Mouse (Mus musculus) liver, embryonic 15.5 days (tissue): ENCODE data around the gene Zfp423. TPM values are rescaled to one million over a fixed set of nuclear protein-coding genes. Genes with fewer than 3 reads are reported as not detected.

Experiments
- ATAC-seq: fragments of 200-750 bp; cut with Nextera tagmentation; 2 replicates; pipeline ENCODE4 v1.8.0; 2017; ENCODE audit warnings: moderate number of reproducible peaks, mild to moderate bottlenecking, moderate library complexity; ENCODE audit not compliant: insufficient read depth
- H3K27ac ChIP-seq: fragments of 300-500 bp; sonication (generic); replicated peaks from 2 replicates; pipeline ENCODE4 v1.5.1; 2015; ENCODE audit warnings: mild to moderate bottlenecking, inconsistent platforms
- H3K27me3 ChIP-seq: fragments of 300-500 bp; sonication (generic); 2 replicates; pipeline ENCODE4 v1.6.1; 2015; ENCODE audit warnings: mild to moderate bottlenecking, inconsistent platforms
- H3K36me3 ChIP-seq: fragments of 300-500 bp; sonication (generic); replicated peaks from 2 replicates; pipeline ENCODE4 v1.6.1; 2015; ENCODE audit warnings: moderate library complexity, mild to moderate bottlenecking, inconsistent platforms
- H3K4me1 ChIP-seq: fragments of 300-500 bp; sonication (generic); replicated peaks from 2 replicates; pipeline ENCODE4 v1.6.1; 2015; ENCODE audit warnings: inconsistent platforms
- H3K4me2 ChIP-seq: fragments of 300-500 bp; sonication (generic); 2 replicates; pipeline ENCODE4 v1.6.1; 2015; ENCODE audit warnings: moderate library complexity, mild to moderate bottlenecking, inconsistent platforms
- H3K4me3 ChIP-seq: fragments of 300-500 bp; sonication (generic); replicated peaks from 2 replicates; pipeline ENCODE4 v1.5.1; 2015; ENCODE audit warnings: mild to moderate bottlenecking, inconsistent platforms
- H3K9ac ChIP-seq: fragments of 300-500 bp; sonication (generic); 2 replicates; pipeline ENCODE4 v1.6.1; 2015; ENCODE audit warnings: moderate library complexity, mild to moderate bottlenecking, inconsistent platforms
- H3K9me3 ChIP-seq: fragments of 300-500 bp; sonication (generic); replicated peaks from 2 replicates; pipeline ENCODE4 v1.6.1; 2016; ENCODE audit warnings: inconsistent platforms
- WGBS: fragments of 180-500 bp; shearing (Covaris S2); methylation state at CpG from one replicate; pipeline ENCODE4 v1.1.7; 2015; ENCODE audit warnings: mixed read lengths; ENCODE audit not compliant: insufficient replicate concordance; 5-methylcytosine and 5-hydroxymethylcytosine counted together
- polyA plus RNA-seq: library from polyadenylated mRNA; unstranded; fragments of >200 nt; fragmentation: Nextera tagmentation; extraction: Ambion mirVana; gene quantifications from 2 replicates; pipeline ENCODE4 v1.2.1, GENCODE M21; 2015

The Zfp423 gene
- polyA plus RNA-seq, 1 experiment from 2014 or later: 0.30 TPM

DNA sequence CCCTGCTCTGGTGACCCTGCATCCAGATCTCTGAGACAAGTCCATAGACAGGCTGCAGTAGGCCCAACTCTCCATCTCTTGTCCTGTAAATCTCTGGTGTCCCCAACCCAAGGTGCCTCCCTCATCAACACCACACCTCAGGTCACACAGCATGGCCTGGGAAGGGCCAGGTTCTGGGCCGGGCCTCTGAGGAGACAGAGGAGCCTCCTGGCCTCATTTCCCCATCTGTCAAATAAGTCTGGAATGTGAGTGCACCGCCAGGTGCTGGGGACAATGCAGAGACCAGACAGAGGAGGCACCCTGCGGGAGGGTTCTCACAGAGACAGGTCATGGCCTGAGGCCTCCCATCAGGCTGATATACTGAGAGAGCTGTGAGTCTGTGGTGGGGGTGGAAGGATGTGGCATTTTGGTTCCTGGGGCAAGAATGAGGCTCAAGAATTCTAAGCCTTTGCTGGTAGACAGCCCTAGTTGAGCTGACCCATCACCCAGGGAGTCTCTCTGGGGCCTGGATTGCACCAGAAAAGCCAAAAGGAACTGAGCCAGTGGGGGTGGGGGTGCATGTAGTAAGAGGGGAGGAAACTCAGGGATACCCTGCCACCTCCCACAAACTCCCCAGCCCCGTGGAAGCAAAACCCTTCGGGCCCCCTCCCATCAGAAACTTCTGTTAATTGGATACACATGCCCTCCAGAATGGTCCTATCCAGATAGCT lies 15.0 kb downstream of the Zfp423 start:
- Histone ChIP-seq H3K36me3 (no peaks in the 10 kb centered on the region), H3K9ac (no peak overlapping the region), H3K4me2 (0 out of 2 replicates have a peak overlapping the region, but pooled peaks have one; percentile 63), H3K9me3 (no peaks in the 10 kb centered on the region), H3K4me3 (no peak overlapping the region), H3K27me3 (peaks cover 15% of the 10 kb centered on the region), H3K27ac (no peak overlapping the region), H3K4me1 (no peaks in the 10 kb centered on the region)
- WGBS: 40% methylated on average over 5 of the region's 5 CpGs
- ATAC-seq: no peak

GRCm38 (mm10) chr8:87943651-87944091 lies 15.7 kb downstream of the Zfp423 start:
- H3K27me3 ChIP-seq: peaks cover 20% of the 10 kb centered on the region
- H3K4me3 ChIP-seq: peak overlapping the region; percentile 36
- H3K27ac ChIP-seq: no peak overlapping the region
- no peak for ATAC-seq
- H3K9ac ChIP-seq: no peak overlapping the region
- no peaks in the 10 kb centered on the region for H3K9me3 ChIP-seq
- H3K4me2 ChIP-seq: peak overlapping the region; percentile 63
- H3K4me1 ChIP-seq: no peaks in the 10 kb centered on the region
- no peaks in the 10 kb centered on the region for H3K36me3 ChIP-seq
- 3% methylated on average over 40 of the region's 42 CpGs for WGBS

DNA sequence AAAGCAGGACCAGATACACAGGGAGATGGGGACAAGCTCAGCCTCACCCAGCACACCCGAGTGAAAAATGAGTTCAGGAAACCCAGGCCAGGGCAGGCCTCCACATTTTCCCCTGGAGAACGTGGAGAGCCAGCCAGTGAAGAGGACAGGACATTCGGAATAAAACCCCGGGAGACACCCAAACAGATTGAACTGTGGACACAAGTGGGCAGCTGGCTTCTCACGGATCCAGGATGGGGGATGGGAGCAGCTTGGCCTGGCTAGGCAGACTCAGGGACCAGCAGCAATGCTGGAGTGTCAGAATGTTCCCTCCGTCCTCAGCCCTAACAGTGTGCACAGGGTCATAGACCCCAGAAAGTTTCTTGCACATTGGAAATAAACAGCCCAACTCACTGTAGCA lies 18.7 kb downstream of the Zfp423 start:
- Histone ChIP-seq H3K36me3 (no peaks in the 10 kb centered on the region), H3K4me3 (no peak overlapping the region), H3K4me1 (no peaks in the 10 kb centered on the region), H3K27ac (no peak overlapping the region), H3K9ac (no peak overlapping the region), H3K4me2 (no peak overlapping the region), H3K27me3 (peaks cover 25% of the 10 kb centered on the region), H3K9me3 (no peaks in the 10 kb centered on the region)
- 37% methylated on average over 6 of the region's 6 CpGs for WGBS
- ATAC-seq: no peak

GRCm38 (mm10) chr8:87939308-87939936 lies 20.0 kb downstream of the Zfp423 start:
- no peak overlapping the region for H3K27ac ChIP-seq
- H3K27me3 ChIP-seq: peaks cover 22% of the 10 kb centered on the region
- H3K36me3 ChIP-seq: no peaks in the 10 kb centered on the region
- H3K4me1 ChIP-seq: no peaks in the 10 kb centered on the region
- WGBS: 15% methylated on average over 8 of the region's 8 CpGs
- H3K9ac ChIP-seq: no peak overlapping the region
- ATAC-seq: no peak
- H3K9me3 ChIP-seq: no peaks in the 10 kb centered on the region
- H3K4me2 ChIP-seq: no peak overlapping the region
- H3K4me3 ChIP-seq: no peak overlapping the region

GRCm38 (mm10) chr8:87938351-87939232 lies 20.8 kb downstream of the Zfp423 start:
- H3K4me2 ChIP-seq: peak overlapping the region; percentile 13; the same call in 1 of the 2 replicates
- H3K9me3 ChIP-seq: no peaks in the 10 kb centered on the region
- no peak overlapping the region for H3K4me3 ChIP-seq
- WGBS: 6% methylated on average over 20 of the region's 20 CpGs
- no peaks in the 10 kb centered on the region for H3K36me3 ChIP-seq
- H3K4me1 ChIP-seq: no peaks in the 10 kb centered on the region
- no peak overlapping the region for H3K27ac ChIP-seq
- peaks cover 14% of the 10 kb centered on the region for H3K27me3 ChIP-seq
- no peak overlapping the region for H3K9ac ChIP-seq
- 0 out of 2 replicates have a peak, but pooled peaks have one; percentile 37 for ATAC-seq

DNA sequence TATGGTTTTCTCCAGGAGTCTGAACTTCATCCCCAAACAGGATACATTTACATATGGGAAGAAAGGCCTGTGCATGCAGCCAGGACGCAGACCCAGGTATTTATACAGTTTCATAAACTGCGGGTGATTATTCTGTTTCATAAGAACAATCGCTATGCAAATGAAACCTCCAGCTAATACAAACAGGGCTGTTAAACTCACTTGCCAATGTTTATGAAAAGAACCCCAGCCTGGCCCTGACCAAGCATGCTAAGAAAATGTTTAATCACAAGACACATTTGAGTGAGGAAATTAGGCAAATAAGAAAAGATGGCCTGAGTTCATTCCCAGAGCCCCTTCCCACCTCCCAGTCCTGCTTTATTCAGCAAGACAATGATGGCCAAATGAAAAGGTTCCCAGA lies 22.2 kb downstream of the Zfp423 start:
- Histone ChIP-seq H3K27ac (no peak overlapping the region), H3K36me3 (no peaks in the 10 kb centered on the region), H3K27me3 (peaks cover 10% of the 10 kb centered on the region), H3K4me2 (no peak overlapping the region), H3K9ac (no peak overlapping the region), H3K4me3 (no peak overlapping the region), H3K4me1 (no peaks in the 10 kb centered on the region), H3K9me3 (no peaks in the 10 kb centered on the region)
- no peak for ATAC-seq
- 71% methylated on average over 3 of the region's 3 CpGs for WGBS

GRCm38 (mm10) chr8:87935088-87935680 lies 24.2 kb downstream of the Zfp423 start:
- H3K4me2 ChIP-seq: no peak overlapping the region
- H3K27ac ChIP-seq: no peak overlapping the region
- H3K4me3 ChIP-seq: no peak overlapping the region
- H3K9me3 ChIP-seq: no peaks in the 10 kb centered on the region
- H3K4me1 ChIP-seq: no peaks in the 10 kb centered on the region
- no peak overlapping the region for H3K9ac ChIP-seq
- no peaks in the 10 kb centered on the region for H3K36me3 ChIP-seq
- no peak for ATAC-seq
- peaks cover 10% of the 10 kb centered on the region for H3K27me3 ChIP-seq
- 63% methylated on average over 6 of the region's 6 CpGs for WGBS

GRCm38 (mm10) chr8:87934175-87934574 lies 25.2 kb downstream of the Zfp423 start:
- ATAC-seq: no peak
- 64% methylated on average over 13 of the region's 13 CpGs for WGBS
- no peaks in the 10 kb centered on the region for H3K36me3 ChIP-seq
- H3K9me3 ChIP-seq: no peaks in the 10 kb centered on the region
- H3K27ac ChIP-seq: no peak overlapping the region
- H3K4me1 ChIP-seq: no peaks in the 10 kb centered on the region
- no peak overlapping the region for H3K9ac ChIP-seq
- H3K4me2 ChIP-seq: no peak overlapping the region
- no peak overlapping the region for H3K4me3 ChIP-seq
- H3K27me3 ChIP-seq: peaks cover 10% of the 10 kb centered on the region

DNA sequence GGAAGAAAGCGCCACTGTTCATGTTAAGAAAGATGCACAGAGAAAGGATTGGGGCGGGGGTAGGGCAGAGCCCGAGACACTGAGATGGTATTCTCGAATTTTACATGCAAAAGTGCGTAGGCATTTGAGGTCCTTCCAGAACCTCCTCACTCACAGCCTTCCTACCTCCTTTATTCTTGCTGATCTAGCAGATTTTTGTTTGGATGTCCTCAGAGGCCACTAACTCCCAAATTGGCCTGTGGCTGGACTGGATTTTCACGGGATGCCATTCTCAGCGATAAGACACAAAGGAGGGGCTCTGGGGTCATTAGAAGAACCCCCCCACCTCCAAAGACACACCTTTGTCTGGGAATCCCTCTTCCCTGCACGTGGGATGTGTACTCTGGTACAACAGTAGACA lies 25.6 kb downstream of the Zfp423 start:
- WGBS: 50% methylated on average over 8 of the region's 8 CpGs

DNA sequence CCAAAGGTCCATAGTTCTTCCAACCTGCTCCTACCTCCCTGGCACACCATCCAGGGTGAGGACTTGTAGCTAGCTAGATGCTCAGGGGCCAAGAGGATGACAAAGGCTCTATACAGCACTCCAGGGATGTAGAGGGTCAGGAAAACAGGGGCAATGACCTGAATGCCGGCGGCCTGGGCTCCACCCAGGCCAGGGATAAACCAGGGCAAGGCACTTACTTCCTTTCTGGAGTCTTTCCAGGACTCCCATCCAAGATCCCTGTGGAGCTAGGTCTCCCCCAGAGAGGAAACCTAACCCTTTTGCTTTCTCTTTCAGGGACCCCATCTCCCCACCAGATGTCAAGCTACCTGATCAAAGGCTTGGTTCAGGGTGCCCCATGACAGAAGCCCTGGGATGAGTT lies 30.5 kb downstream of the Zfp423 start:
- Histone ChIP-seq H3K4me1 (no peaks in the 10 kb centered on the region), H3K27me3 (no peaks in the 10 kb centered on the region), H3K4me3 (no peak overlapping the region), H3K9me3 (no peaks in the 10 kb centered on the region), H3K27ac (no peak overlapping the region), H3K36me3 (no peaks in the 10 kb centered on the region), H3K4me2 (no peak overlapping the region), H3K9ac (no peak overlapping the region)
- 39% methylated on average over 2 of the region's 2 CpGs for WGBS
- ATAC-seq: peak; percentile 31; the same call in 1 of the 2 replicates

More for the DNA sequence above, 25.6 kb downstream of the Zfp423 start:
- no peak overlapping the region for H3K27ac ChIP-seq
- H3K27me3 ChIP-seq: peaks cover 6% of the 10 kb centered on the region
- no peaks in the 10 kb centered on the region for H3K36me3 ChIP-seq
- ATAC-seq: no peak
- H3K9me3 ChIP-seq: no peaks in the 10 kb centered on the region
- H3K9ac ChIP-seq: no peak overlapping the region
- no peaks in the 10 kb centered on the region for H3K4me1 ChIP-seq
- H3K4me2 ChIP-seq: no peak overlapping the region
- H3K4me3 ChIP-seq: no peak overlapping the region
